Mouse (Mus musculus): ENCODE data around the gene Sh2d3c.

GRCm38 (mm10) chr2:32671147-32671546 is 49.7 kb upstream of the Sh2d3c start:
- no peak for TF ChIP-seq POLR2A (IDR thresholded peaks at IDR 0.05; ENCODE audit: insufficient read depth, low read depth, low read length)
- TF ChIP-seq CTCF (IDR thresholded peaks at IDR 0.05; ENCODE audit: insufficient read depth, low read depth, low read length): no peak

Measured in olfactory bulb, adult 2 months (tissue).